Mouse (Mus musculus) embryonic facial prominence, embryonic 13.5 days (tissue): ENCODE measurements around the gene Dapk3. TPM values are rescaled to one million over a fixed set of nuclear protein-coding genes. Genes with fewer than 3 reads are reported as not detected.
"Not testable (repeated sequence)": the region's sequence is repeated elsewhere in the genome, so short reads cannot be mapped to it uniquely, and the experiment has no call there.

Experiments
- ATAC-seq: fragments of 200-750 bp; cut with Nextera tagmentation; 2 replicates; pipeline ENCODE4 v1.8.0; 2017; ENCODE audit warnings: low read depth; ENCODE audit not compliant: insufficient number of reproducible peaks, insufficient read depth, low FRiP score, low TSS enrichment
- H3K27ac ChIP-seq: fragments of 300-500 bp; sonication (generic); 2 replicates; pipeline ENCODE4 v1.5.1; 2015; ENCODE audit warnings: moderate library complexity, mild to moderate bottlenecking, inconsistent platforms
- H3K27me3 ChIP-seq: fragments of 300-500 bp; sonication (generic); 2 replicates; pipeline ENCODE4 v1.6.1; 2015; ENCODE audit warnings: mild to moderate bottlenecking, inconsistent platforms
- H3K36me3 ChIP-seq: fragments of 300-500 bp; sonication (generic); 2 replicates; pipeline ENCODE4 v1.6.1; 2015; ENCODE audit warnings: mild to moderate bottlenecking, inconsistent platforms
- H3K4me1 ChIP-seq: fragments of 300-500 bp; sonication (generic); 2 replicates; pipeline ENCODE4 v1.6.1; 2015; ENCODE audit warnings: inconsistent platforms
- H3K4me2 ChIP-seq: fragments of 300-500 bp; sonication (generic); 2 replicates; pipeline ENCODE4 v1.6.1; 2015; ENCODE audit warnings: moderate library complexity, mild to moderate bottlenecking, inconsistent platforms
- H3K4me3 ChIP-seq: fragments of 300-500 bp; sonication (generic); 2 replicates; pipeline ENCODE4 v1.5.1; 2015; ENCODE audit warnings: mild to moderate bottlenecking, inconsistent platforms
- H3K9ac ChIP-seq: fragments of 300-500 bp; sonication (generic); 2 replicates; pipeline ENCODE4 v1.6.1; 2015; ENCODE audit warnings: mild to moderate bottlenecking, inconsistent platforms
- H3K9me3 ChIP-seq: fragments of 300-500 bp; sonication (generic); 2 replicates; pipeline ENCODE4 v1.6.1; 2016; ENCODE audit warnings: inconsistent platforms
- WGBS: fragments of 180-500 bp; shearing (Covaris S2); methylation state at CpG from one replicate; pipeline ENCODE4 v1.1.7; 2015; ENCODE audit warnings: mixed read lengths; 5-methylcytosine and 5-hydroxymethylcytosine counted together
- polyA plus RNA-seq: library from polyadenylated mRNA; unstranded; fragments of >200 nt; fragmentation: Nextera tagmentation; extraction: Ambion mirVana; gene quantifications from 2 replicates; pipeline ENCODE4 v1.2.1, GENCODE M21; 2015

The Dapk3 gene
- polyA plus RNA-seq, 1 experiment from 2014 or later, result 57.1 TPM

- Histone ChIP-seq H3K27me3 (no peaks in the 10 kb centered on the region), H3K9me3 (no peaks in the 10 kb centered on the region), H3K27ac (peak overlapping the region; percentile 92), H3K4me3 (peak overlapping the region; percentile 45), H3K4me2 (peak overlapping the region; percentile 96), H3K9ac (peak overlapping the region; percentile 72), H3K36me3 (peaks cover 26% of the 10 kb centered on the region), H3K4me1 (peaks cover 55% of the 10 kb centered on the region)
- under 1% methylated on average over 29 of the region's 29 CpGs for WGBS
- ATAC-seq, result peak; percentile 39; the same call in 1 of the 2 replicates
Observed at GRCm38 (mm10) chr10:81174617-81175344, 8.0 kb upstream of the Dapk3 start.

- H3K27me3 ChIP-seq, H3K9ac ChIP-seq, H3K9me3 ChIP-seq, ATAC-seq: not testable (repeated sequence)
- Histone ChIP-seq H3K4me1 (peaks cover 60% of the 10 kb centered on the region), H3K4me3 (peak overlapping the region; percentile 45), H3K27ac (peak overlapping the region; percentile 92), H3K36me3 (peaks cover 31% of the 10 kb centered on the region), H3K4me2 (peak overlapping the region; percentile 96)
- WGBS, result 11% methylated on average over 4 of the region's 4 CpGs
Observed at GRCm38 (mm10) chr10:81175345-81175701, 7.5 kb upstream of the Dapk3 start.

- Histone ChIP-seq H3K4me1 (peaks cover 65% of the 10 kb centered on the region), H3K9me3 (no peaks in the 10 kb centered on the region), H3K9ac (peak overlapping the region; percentile 33; the same call in 1 of the 2 replicates), H3K4me2 (peak overlapping the region; percentile 96), H3K27ac (peak overlapping the region; percentile 92), H3K4me3 (peak overlapping the region; percentile 96), H3K27me3 (no peaks in the 10 kb centered on the region), H3K36me3 (peaks cover 38% of the 10 kb centered on the region)
- ATAC-seq, result no peak
- WGBS, result 2% methylated on average over 13 of the region's 13 CpGs
Observed at GRCm38 (mm10) chr10:81175936-81176465, 6.8 kb upstream of the Dapk3 start.

- Histone ChIP-seq H3K9ac (peak within 1 kb of the TSS; percentile 99), H3K4me3 (peak within 1 kb of the TSS; percentile 96), H3K36me3 (peaks cover 44% of the 10 kb centered on the region), H3K4me1 (peaks cover 68% of the 10 kb centered on the region), H3K27ac (peak within 1 kb of the TSS; percentile 92), H3K4me2 (peak within 1 kb of the TSS; percentile 96), H3K27me3 (no peaks in the 10 kb centered on the region), H3K9me3 (no peaks in the 10 kb centered on the region)
- ATAC-seq, result peak; percentile 80
- WGBS, result under 1% methylated on average over 77 of the region's 77 CpGs
Observed at GRCm38 (mm10) chr10:81176466-81177271, 6.1 kb upstream of the Dapk3 start, which contains the start of gene Eef2. Gene Eef2 (plus strand): TSS chr10:81176631.

GRCm38 (mm10) chr10:81177491-81177925 is 5.3 kb upstream of the Dapk3 start:
- Histone ChIP-seq H3K9ac (peak overlapping the region; percentile 99), H3K36me3 (peaks cover 53% of the 10 kb centered on the region), H3K27me3 (no peaks in the 10 kb centered on the region), H3K4me3 (peak overlapping the region; percentile 96), H3K27ac (peak overlapping the region; percentile 92), H3K4me2 (peak overlapping the region; percentile 96), H3K4me1 (peaks cover 68% of the 10 kb centered on the region), H3K9me3 (no peaks in the 10 kb centered on the region)
- 16% methylated on average over 16 of the region's 16 CpGs for WGBS
- no peak for ATAC-seq

- Histone ChIP-seq H3K27ac (peak overlapping the region; percentile 44), H3K4me1 (peaks cover 64% of the 10 kb centered on the region), H3K4me2 (peak overlapping the region; percentile 96), H3K9me3 (no peaks in the 10 kb centered on the region), H3K27me3 (no peaks in the 10 kb centered on the region), H3K9ac (peak overlapping the region; percentile 99), H3K36me3 (peaks cover 53% of the 10 kb centered on the region), H3K4me3 (peak overlapping the region; percentile 96)
- no peak for ATAC-seq
- 71% methylated on average over 14 of the region's 14 CpGs for WGBS
Observed at GRCm38 (mm10) chr10:81177958-81178712, 4.7 kb upstream of the Dapk3 start.

GRCm38 (mm10) chr10:81178927-81179326 is 3.9 kb upstream of the Dapk3 start:
- peaks cover 62% of the 10 kb centered on the region for H3K4me1 ChIP-seq
- no peak overlapping the region for H3K27ac ChIP-seq
- H3K4me2 ChIP-seq, result no peak overlapping the region
- 0 out of 2 replicates have a peak overlapping the region, but pooled peaks have one; percentile 96 for H3K4me3 ChIP-seq
- 91% methylated on average over 11 of the region's 11 CpGs for WGBS
- H3K36me3 ChIP-seq, result peaks cover 58% of the 10 kb centered on the region
- no peaks in the 10 kb centered on the region for H3K27me3 ChIP-seq
- H3K9me3 ChIP-seq, result no peaks in the 10 kb centered on the region
- peak overlapping the region; percentile 99 for H3K9ac ChIP-seq
- no peak for ATAC-seq

GRCm38 (mm10) chr10:81179451-81180342 is 3.1 kb upstream of the Dapk3 start:
- 89% methylated on average over 32 of the region's 32 CpGs for WGBS
- H3K4me2 ChIP-seq, result no peak overlapping the region
- H3K9me3 ChIP-seq, result no peaks in the 10 kb centered on the region
- peak overlapping the region; percentile 99 for H3K9ac ChIP-seq
- ATAC-seq, result no peak
- H3K36me3 ChIP-seq, result peaks cover 65% of the 10 kb centered on the region
- H3K4me1 ChIP-seq, result peaks cover 62% of the 10 kb centered on the region
- H3K27ac ChIP-seq, result no peak overlapping the region
- H3K27me3 ChIP-seq, result no peaks in the 10 kb centered on the region
- H3K4me3 ChIP-seq, result no peak overlapping the region

- Histone ChIP-seq H3K4me1 (peaks cover 58% of the 10 kb centered on the region), H3K36me3 (peaks cover 76% of the 10 kb centered on the region), H3K9ac (no peak overlapping the region), H3K4me3 (no peak overlapping the region), H3K27me3 (no peaks in the 10 kb centered on the region), H3K4me2 (no peak overlapping the region), H3K27ac (no peak overlapping the region), H3K9me3 (no peaks in the 10 kb centered on the region)
- 96% methylated on average over 13 of the region's 13 CpGs for WGBS
- ATAC-seq, result no peak
Observed at GRCm38 (mm10) chr10:81180946-81181345, 1.9 kb upstream of the Dapk3 start.

GRCm38 (mm10) chr10:81181860-81182259 is 945 bp upstream of the Dapk3 start:
- Histone ChIP-seq H3K36me3 (peaks cover 83% of the 10 kb centered on the region), H3K4me1 (peaks cover 58% of the 10 kb centered on the region), H3K27ac (peak overlapping the region; percentile 74; the same call in 1 of the 2 replicates)
- H3K27me3 ChIP-seq, H3K4me2 ChIP-seq, H3K9me3 ChIP-seq, H3K9ac ChIP-seq, H3K4me3 ChIP-seq, ATAC-seq: not testable (repeated sequence)
- WGBS, result 81% methylated on average over 12 of the region's 12 CpGs
